Mouse (Mus musculus) adrenal gland, adult 18-20 months (tissue): ENCODE measurements at regions not wholly inside any gene's neighbourhood (a gene's known extent, or its start where the extent isn't known, plus 50 kb on each side); places are given as distances from the start of the nearest gene placed in this dataset.

ENCODE experiments used
- DNase-seq, 2 experiments: peaks; one replicate each; pipeline ENCODE4 v3.0.0; 2021 to 2022; ENCODE audit warnings: low spot score in 2 of 2

DNA sequence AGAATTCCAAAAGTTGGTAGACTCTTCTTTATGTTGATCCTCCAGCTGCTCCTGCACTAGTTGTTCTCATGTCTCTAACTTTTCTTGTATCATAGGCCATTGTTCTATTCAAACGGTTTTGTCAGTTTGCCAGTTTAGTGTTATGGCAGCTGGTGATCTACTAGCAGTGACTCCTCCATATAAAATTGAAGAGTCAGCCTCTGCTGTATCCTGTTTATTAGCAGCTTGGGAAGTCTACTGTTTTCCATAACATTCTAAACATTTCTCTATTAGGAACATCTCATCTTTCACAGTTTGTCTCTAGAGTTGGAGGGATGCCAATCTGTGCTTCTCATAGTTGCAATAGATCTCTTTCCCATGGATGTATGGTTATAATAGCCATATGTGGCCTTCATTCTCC is 58.6 kb downstream of the Drd1 start:
- no peak for DNase-seq

DNA sequence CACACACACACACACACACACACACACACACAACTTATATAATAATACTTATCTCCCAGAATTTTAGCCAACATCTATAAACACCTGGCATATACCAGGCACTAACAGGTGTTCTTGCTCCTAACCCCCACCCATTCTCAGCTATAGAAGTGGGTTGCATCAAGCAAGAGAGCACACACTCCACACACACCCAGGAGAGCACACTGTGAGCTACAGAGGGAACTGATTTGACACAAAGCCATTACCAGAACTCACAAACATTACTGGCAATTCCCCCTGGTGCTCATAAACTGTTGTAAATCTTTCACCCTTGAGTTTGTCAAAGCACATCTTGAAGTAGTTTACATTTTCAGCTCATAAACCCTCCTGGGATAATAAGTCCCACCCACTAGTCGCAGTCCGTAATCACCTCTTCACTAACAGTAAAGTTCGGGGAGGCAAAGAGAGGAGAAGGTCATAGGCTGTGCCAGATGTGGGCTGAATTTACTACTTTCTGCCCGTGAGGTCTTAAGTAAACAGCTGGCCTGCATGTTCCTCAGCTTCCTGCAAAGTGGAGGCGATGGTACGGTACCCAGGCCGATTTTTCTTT is 62.5 kb downstream of the Drd1 start:
- no peak for DNase-seq

DNA sequence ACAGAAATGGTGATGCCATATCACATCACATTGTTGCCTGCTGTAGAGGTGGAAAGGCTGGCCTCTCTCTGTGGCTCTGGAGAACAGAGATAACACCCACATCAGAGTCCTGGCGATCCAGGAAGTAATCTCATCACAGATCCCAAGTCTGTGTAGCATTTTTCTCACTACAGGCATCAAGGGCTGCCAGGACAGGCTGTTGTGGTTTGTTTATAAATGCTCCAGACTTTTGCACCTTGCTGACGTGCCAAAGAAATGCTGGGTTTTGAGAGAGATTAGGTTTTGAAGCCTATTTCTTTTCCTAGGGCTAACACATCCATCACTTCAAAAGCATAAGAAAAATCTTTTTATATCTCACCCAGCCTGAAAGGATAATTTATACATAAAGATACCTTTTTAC is 76.3 kb downstream of the Drd1 start:
- no peak for DNase-seq

DNA sequence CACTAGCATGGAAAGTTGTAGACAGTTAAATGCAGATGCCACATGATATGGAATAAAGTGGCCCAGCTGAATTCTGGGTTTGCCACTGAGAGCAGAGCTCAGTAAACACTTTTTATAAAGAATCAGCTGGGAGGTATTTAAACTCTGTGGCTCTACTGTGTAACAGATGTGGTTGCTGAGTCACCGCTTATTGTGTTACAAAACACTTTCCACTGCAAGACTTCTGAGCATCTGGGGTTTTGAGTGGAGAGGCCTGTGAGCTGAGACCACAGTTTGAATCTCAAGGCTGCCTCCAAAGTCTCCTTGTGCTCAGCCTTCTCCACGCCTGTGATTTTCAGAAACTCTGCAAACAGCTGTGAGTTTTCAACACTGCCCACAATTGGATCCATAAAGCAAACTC is 86.1 kb downstream of the Drd1 start:
- DNase-seq, result no peak

DNA sequence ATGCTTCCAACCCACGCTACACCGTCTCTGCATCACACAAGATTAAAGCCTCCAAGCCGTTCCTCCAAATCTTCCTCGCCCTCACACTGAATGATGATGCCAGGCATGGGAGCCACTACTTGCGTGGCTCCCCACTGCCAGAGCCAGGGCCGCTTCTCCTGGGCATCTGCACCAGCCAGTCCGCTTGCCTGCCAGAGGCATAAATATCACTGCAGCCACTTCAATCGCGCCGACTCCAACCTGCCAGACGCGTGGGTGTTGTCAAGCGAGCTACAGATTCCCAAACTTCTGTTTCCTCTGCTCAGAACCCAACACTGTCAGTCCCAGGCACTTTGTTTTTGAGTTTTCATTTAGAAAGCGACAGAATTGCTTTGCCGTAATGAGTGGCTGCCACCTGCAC is 99.3 kb downstream of the Drd1 start:
- DNase-seq, result no peak

DNA sequence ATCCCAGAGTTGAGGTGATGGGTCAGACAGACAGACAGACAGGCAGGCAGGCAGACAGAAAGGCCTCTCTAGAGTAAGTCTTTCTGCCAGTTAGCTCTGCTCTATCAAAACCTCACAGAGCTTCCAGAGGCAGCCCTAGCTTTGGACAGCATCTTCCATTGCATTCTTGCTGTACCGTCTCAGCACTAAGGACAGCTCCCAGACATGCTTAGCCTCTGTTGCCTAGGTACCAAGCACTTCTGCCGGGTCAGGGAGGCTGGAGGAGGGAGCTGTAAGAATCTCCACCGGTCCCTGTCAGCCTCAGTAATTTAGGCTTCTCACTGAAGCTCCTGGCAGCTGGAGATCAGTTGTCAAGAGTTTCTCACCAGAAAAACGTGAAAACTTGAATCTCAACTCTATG is 107.4 kb downstream of the Drd1 start:
- DNase-seq, result no peak

DNA sequence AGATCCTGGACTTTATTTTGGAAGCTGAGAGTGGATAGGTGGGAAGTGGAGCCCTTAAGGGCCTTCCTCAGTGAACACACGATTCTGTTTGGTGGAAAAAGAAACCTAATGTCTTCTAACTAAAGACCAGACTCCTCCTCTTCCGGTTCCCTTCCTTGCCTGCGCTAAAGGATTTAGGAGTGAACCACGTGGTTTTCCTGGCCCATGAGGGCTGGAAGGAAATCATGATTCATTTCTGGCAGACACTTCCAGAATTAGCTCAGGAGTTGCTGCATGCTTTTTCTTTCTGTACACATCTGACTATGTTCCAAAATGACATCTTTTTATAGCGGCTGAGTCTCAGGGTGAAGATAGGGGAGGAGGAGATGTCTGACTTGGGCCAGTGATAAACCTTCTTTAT is 109.8 kb downstream of the Drd1 start:
- no peak for DNase-seq

DNA sequence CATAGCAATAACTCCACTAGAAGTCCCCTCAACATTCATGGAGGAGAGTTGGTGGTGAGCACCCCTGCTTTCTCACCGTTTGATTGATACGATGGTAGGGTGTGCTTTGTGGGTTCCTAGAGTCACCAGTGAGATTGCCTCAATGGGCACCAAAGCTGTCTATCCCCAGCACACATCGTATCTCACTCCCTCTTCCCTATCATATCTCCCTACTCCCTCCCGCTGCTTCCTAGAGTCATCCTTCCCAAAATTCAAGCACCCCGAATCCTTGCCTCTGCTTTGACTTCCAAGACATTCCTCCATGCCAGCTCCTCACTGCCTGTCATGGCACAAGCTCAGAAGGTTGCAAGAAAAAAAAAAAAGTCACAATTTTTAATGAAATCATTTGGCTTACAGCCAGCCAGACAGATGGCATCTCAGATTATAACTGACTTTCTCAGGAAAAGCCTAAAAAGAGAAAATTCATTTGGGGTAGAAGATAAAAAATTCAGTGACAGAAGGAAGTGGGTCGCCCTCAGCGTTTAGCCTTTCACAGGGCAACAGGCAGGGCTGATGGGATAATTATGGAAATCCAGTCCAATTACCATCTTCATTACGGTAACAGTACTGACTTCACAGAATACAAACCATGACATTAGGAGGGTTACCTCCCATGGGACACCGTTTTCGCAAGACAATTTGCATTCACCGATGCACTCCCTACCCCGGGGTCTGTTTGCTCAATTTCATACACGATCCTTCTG is 114.3 kb downstream of the Drd1 start:
- DNase-seq, result no peak

DNA sequence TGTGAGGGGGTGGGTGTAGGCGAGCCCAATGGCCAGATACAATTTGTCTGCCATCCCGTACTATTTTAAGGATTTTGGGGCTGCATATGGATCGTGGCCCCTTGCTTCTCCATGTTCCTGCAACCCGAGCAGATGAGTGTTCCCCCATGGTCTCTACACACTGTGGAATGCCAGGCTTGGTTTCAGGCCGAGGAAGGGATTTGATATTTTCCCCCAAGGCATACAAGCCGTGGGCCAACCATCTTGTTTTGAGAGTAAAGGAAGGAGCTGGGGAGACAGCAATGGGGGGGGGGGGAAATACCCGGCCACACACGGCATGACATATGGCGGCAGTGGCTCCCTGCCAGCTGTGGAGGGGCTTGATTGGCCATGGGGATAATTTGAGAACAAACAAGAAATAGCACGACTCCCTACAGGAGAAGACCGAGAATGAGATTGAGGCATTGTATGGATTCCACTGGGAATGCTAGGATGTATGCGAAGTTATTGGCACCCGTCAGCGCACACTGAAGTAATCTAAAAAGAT is 120.3 kb downstream of the Drd1 start:
- no peak for DNase-seq

DNA sequence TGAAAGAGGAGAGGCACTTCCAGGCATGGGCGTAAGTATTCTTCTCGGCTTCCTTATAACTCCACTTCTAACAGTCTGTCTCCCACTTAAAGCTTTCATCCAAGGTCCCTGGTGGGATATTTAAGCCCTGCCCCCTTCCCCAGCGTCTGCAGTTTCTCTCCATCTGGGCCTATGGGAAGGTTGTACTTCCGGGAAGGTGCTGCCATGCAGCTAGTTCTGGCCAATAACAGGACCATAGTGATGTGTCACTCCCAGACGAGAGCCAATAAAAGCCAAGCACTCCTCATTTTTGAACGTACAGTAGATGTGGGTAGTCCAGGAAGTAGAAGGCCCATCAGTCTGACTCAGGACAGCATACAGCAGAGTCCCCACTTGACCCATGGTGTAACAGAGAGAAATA is 121.0 kb downstream of the Drd1 start:
- no peak for DNase-seq

DNA sequence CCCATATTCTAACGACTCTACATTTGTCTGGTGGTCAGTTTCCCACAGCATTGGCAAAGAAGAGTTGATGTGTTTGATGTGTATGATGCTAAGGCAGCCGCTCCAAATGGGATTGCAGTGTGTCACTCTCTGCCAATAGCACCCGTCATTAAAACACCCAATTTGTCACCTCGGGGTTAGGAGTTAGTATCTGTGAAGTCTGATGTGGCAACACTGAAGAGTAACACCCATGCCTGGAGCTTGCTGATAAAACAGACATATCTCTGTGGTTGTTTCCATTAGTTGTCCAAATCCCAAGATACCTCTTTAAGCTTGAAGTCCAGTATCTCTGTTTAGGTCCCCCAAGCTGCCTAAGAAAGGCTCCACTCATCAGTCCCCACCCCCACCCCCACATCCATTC is 129.4 kb downstream of the Drd1 start:
- no peak for DNase-seq

DNA sequence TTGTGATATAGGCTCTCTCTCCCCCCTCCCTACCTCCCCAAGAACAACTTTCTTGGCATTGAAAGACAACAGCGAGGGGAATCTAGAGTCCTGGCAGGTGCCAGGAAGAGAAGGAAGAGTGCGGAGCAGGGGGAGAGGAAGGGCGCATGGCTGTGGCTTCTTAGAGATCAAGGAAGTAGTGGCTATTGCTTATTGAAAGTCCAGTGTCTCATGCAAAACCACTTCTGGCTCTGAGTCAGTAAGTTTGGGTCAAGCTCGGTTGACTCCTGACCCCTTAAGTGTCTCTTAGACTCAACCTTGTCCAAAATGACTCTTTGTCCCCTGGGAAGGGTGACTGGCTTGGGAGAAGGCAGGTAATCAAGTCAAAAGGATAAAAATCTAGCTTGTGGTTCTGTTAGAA is 131.1 kb downstream of the Drd1 start:
- no peak for DNase-seq

DNA sequence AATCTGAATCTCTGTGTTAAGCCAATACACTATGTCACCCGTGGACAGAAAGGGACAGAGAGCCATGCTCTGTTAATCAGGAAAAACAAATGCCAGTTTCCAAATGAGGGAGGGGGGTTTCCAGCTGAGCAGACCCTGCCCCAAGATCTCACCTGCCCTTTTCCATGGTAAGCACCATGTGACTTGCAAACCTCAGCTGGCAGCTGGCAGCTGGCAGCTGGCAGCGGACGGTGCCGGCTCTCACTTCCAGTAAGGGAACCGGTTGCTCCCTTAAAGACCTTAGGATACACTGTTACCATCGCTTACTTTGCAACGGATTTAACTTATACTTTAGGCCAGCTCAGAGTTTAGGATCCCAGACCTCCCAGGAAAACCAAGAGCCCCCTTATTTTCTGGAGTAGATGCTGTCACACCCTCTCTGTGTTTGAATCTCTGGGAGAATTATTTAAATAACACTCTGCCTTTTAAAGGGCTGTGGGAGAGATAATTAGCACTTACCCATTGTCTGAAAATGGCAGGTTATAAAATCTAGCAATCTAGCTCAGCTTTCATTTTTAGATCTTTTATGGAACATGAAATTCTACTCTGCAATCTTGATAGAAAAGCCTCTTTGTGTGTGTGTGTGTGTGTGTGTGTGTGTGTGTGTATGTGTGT is 131.7 kb downstream of the Drd1 start:
- DNase-seq, result no peak

DNA sequence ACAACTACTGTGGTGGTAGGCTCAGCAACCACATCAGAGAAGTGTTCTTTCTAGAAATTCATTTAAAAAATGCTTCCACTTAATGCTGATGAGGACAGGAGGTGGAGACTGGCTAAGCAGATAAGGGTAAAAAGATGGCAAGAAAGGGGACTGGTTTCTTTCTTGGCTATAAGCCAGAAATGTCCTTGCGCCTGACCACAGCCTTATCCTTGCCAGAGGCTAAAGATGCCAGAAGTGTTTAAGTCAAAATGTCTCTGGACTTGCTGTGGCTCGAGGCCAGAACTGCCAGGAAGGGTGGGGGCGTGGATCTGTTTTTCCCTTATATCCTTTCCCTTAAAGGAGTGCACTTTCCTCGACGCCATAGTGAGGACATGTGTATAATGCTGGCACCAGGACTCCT is 133.7 kb downstream of the Drd1 start:
- DNase-seq, result no peak

DNA sequence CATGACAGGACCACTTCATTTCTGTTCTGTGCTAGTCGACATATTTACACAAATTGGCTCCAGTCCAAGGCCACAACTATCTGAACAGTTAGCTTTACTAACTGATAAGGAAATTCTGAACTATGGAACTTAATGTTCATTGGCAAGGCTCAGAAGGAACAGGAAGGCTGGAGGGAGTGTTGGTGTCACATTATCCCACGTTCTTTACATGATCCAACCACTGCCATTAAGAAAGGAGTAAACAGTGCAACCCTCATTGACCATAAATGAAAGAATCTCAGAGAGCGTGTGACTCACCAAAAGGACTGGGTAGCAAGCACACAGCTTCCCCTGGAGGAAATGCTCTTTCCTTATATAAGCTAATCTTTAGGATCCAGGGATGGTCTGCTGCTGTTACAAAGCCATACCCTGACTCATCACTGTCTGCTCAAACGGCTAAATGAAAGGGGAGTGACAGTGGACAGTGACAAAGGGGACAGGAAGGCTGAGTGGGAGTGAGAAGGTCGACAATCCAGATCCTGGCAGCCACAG is 135.6 kb downstream of the Drd1 start:
- DNase-seq, result no peak

DNA sequence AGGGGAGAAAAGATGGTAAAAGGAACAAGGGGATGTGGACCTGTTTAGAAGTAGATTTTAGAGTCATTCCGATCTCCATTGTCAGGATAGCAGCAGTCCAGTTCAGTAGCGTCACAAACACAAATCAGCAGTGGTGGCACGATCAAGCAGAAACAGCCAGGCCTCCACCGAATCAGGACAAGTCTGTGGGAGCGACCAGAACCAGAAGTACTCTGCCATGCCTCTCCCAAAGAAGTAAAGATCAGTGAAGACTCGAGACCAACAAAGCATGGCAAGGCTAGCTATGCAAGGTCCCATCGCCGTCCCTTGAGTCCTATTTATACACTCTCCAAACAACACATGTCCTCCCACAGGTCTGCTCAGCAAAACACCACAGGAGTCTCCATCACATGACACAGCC is 140.0 kb downstream of the Drd1 start:
- no peak for DNase-seq

DNA sequence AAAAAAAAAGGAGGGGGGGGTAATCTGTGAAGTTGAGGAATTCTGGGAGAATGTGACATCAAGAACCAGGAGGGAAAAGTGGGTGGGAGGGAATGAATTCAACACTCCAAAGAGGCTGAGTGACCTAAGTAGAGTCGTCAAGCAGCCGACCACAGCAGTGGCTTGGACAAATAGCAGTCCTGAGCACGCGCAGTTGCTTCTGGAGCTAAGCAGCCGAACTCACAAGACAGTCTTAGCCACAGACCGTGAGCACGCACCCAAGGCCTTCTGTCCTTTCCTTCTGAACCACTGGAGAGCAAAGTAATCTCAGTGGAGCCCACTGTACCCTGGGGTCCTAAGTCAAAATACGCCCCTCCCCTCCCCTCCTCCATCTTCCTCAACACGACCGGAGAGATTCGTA is 141.1 kb downstream of the Drd1 start:
- DNase-seq, result no peak

DNA sequence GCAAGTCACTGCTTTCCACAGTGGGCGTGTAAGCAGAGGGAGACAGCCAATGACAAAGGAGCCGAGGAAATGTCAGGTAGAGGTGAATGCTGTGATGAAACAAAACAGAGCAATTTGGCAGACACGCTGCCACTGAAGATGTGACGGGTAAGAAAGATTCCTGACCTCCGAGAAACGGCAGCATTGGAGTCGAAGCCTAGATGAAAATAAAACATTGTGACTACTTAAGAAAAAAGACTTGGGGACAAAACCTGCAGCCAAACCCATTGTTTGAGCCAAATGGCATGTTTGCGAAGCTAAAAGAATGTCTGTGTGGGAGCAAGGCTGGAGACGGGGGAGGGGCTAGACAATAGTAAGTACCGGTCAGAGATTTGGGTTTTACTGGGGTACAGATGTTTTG is 142.0 kb downstream of the Drd1 start:
- DNase-seq, result no peak

DNA sequence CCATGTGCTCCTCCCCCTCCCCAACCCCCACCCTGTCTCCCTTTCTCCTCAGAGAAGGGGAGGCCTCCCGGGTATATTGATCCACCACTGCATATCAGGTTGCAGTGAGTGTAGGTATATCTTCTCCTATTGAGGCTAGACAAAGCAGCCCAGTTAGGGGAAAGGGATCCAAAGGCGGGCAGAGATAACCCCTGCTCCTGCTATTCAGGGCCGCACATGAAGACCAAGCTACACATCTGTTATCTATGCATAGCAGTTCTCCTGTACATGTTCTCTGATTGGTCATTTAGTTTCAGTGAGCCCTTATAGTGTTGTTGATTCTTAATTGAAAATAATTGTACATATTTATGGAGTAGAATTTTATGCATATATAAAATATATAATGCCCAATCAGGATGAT is 143.7 kb downstream of the Drd1 start:
- DNase-seq, result no peak

DNA sequence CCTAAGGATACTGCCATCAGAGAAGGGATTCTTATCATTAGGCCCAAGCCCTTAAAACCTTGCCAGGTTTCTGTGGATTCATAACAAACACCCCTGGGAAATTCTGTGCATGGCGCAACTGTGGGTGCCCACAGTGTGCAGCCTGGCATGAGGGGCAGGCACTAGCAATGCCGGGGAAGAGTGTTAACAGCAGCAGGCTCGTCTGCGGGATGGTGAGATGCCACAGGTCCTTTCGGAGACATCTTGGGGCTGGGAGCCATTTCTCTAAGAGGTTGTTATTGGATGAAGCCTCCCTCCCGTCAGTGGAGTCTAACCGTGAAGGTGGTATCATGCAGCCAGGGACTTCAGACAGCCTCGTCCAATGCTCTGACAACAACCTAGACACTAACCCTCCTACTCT is 144.2 kb downstream of the Drd1 start:
- no peak for DNase-seq

DNA sequence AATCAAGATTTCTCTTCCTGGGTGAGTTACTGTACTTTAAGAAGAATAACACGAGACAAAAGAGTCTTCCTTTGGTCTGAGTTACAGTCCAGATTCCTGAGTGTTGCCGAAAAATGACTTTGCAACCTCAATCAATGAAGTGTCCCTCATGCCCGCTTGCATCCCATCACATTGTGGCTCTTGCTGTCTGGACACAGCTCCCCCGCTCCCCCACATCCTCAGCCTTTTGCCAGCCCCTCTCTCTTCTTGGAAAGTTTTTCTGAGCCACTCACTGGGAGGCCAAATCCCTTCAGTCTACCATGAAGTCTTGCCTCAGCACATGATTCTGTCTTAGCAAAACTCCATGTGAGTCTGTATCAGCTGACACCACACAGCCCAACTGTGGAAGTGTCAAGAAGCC is 145.3 kb downstream of the Drd1 start:
- no peak for DNase-seq

DNA sequence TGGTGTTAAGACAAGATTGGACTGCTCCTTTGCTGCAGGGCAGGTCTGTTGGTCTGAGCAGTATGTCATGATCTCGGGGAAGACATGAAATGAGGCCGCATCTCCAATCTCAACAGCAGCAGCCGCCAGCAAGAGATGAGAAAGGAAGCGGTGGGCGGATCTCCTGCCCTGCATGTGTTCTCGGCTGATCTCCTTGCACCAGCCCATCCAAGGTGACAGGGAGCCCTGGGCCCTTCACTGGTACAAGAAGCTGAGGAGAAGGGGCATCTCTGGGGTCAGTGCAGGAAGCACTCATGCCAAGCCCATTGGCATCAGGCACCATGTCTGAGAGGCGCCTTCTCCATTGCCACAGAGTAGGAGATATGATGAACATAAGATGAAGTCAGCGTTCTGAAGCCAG is 151.0 kb downstream of the Drd1 start:
- DNase-seq, result no peak
